Mouse (Mus musculus): Measurements from ENCODE around the gene Smarcc1. TPM values are rescaled to one million over a fixed set of nuclear protein-coding genes. Genes with fewer than 3 reads are reported as not detected.
A peak's percentile ranks its signal among the peaks of the same experiment; 100 is the strongest.

Gene Smarcc1
- polyA plus RNA-seq, 1 experiment from 2014 or later: 120 TPM

DNA sequence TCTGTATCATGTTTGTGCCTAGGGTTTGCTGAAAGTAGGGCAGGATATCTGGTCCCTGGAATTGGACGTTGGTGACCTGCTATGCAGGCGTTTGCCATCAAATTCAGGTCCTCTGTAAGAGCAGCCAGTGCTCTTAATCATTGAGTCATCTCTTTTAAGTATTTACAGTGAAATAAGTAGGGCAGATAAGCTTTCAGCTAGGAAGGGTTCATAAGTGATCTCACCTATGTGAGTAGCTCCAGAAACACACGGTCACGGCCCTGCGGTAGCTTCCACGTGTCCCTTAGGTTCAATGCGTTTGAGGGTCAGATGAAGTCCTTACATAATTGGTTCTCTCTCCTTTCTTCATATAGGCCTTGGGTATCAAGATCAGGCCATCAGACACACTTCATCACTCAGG is 90.8 kb downstream of the Smarcc1 start:
- Histone ChIP-seq H3K9ac (ENCODE audit: low read length) (no peak overlapping the region), H3K27ac (ENCODE audit: low read depth, low read length) (no peak overlapping the region), H3K36me3 (ENCODE audit: control insufficient read depth, insufficient read depth, low read length) (peaks cover 76% of the 10 kb centered on the region), H3K4me1 (ENCODE audit: control insufficient read depth, insufficient read depth, low read length) (peaks cover 19% of the 10 kb centered on the region), H3K27me3 (replicated peaks; ENCODE audit: control insufficient read depth, insufficient read depth, low read length) (no peaks in the 10 kb centered on the region), H3K4me3 (ENCODE audit: low read depth, low read length) (no peak overlapping the region), H3K4me2 (ENCODE audit: low read length) (no peak overlapping the region), H3K9me3 (replicated peaks; ENCODE audit: control insufficient read depth, low read length) (no peaks in the 10 kb centered on the region)
- ATAC-seq (no peak), DNase-seq (ENCODE audit: low spot score) (no peak)
- WGBS: 69% methylated on average over 7 of the region's 7 CpGs

DNA sequence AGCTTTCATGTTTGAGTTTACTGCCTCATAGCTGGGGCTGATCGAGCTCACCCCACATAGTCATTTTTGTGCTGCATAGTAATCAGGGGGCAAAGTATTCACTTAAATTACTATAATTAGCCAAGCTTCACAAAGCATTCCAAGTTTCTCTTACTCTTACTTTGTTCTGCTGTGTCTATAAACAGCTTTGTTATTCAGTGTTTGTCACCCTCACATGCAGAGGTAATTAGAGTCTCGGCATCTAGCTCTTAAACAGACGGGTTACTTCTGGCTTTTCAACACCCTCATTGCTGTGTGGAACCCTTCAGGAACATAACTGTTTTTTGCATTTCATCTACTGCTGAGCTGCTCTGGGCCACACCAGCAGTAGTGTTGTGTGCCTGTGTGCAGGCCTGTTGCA is 91.5 kb downstream of the Smarcc1 start:
- 12% methylated on average over 3 of the region's 3 CpGs for WGBS
- Histone ChIP-seq H3K9me3 (replicated peaks; ENCODE audit: control insufficient read depth, low read length) (no peaks in the 10 kb centered on the region), H3K4me1 (ENCODE audit: control insufficient read depth, insufficient read depth, low read length) (peaks cover 19% of the 10 kb centered on the region), H3K27me3 (replicated peaks; ENCODE audit: control insufficient read depth, insufficient read depth, low read length) (no peaks in the 10 kb centered on the region), H3K36me3 (ENCODE audit: control insufficient read depth, insufficient read depth, low read length) (peaks cover 76% of the 10 kb centered on the region), H3K4me3 (ENCODE audit: low read depth, low read length) (no peak overlapping the region), H3K27ac (ENCODE audit: low read depth, low read length) (no peak overlapping the region), H3K9ac (ENCODE audit: low read length) (no peak overlapping the region), H3K4me2 (ENCODE audit: low read length) (no peak overlapping the region)
- ATAC-seq: 0 out of 2 replicates have a peak, but pooled peaks have one; percentile 35
- peak; percentile 51 for DNase-seq (ENCODE audit: low spot score)

DNA sequence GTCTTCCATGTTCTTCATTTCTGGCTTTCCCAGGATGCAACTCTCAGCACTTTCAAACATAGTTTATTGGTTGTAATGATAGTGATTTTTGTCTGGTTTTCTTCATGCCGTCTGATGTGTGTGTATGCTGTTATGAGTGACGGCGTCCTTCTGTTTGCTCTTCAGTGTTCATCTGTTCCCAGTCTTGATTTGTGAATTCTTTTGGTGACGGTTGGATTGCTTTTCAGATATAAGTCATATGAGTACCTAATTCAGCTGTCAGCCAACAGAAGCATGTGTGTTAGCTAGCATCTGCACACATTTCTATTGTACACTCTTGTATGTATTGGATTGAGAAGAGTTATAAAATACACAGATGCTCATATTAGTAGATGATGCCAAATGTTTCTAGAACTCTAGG is 106.8 kb downstream of the Smarcc1 start:
- no peak overlapping the region for H3K9ac ChIP-seq (ENCODE audit: low read length)
- no peaks in the 10 kb centered on the region for H3K4me1 ChIP-seq (ENCODE audit: control insufficient read depth, insufficient read depth, low read length)
- no peak overlapping the region for H3K4me3 ChIP-seq (ENCODE audit: low read depth, low read length)
- H3K9me3 ChIP-seq (replicated peaks; ENCODE audit: control insufficient read depth, low read length): no peaks in the 10 kb centered on the region
- H3K27me3 ChIP-seq (replicated peaks; ENCODE audit: control insufficient read depth, insufficient read depth, low read length): no peaks in the 10 kb centered on the region
- peaks cover 85% of the 10 kb centered on the region for H3K36me3 ChIP-seq (ENCODE audit: control insufficient read depth, insufficient read depth, low read length)
- no peak overlapping the region for H3K27ac ChIP-seq (ENCODE audit: low read depth, low read length)
- DNase-seq (ENCODE audit: low spot score) (peak; percentile 18), ATAC-seq (no peak)
- WGBS: 88% methylated on average over 4 of the region's 4 CpGs
- H3K4me2 ChIP-seq (ENCODE audit: low read length): no peak overlapping the region

DNA sequence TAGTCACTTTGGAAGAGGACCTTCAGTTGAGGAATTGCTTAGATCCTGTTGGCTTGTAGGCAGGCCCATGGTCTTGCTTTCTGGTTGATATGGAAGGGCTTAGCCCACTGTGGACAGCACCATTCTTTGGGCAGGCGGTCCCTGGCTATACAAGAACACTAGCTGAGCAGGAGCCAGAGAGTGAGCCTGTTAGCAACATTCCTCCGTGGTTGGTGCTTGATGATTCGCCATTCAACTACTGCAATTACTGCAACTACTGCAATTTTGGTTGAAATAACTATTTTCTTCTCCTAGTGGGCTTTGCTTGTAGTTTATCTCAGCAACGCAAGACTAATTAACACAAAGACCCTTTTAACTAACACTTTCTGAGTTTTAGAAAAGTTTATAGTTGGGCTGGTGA is 108.7 kb downstream of the Smarcc1 start:
- Histone ChIP-seq H3K36me3 (ENCODE audit: control insufficient read depth, insufficient read depth, low read length) (peaks cover 90% of the 10 kb centered on the region), H3K9me3 (replicated peaks; ENCODE audit: control insufficient read depth, low read length) (no peaks in the 10 kb centered on the region), H3K4me2 (ENCODE audit: low read length) (no peak overlapping the region), H3K4me1 (ENCODE audit: control insufficient read depth, insufficient read depth, low read length) (no peaks in the 10 kb centered on the region), H3K27ac (ENCODE audit: low read depth, low read length) (no peak overlapping the region), H3K9ac (ENCODE audit: low read length) (no peak overlapping the region), H3K4me3 (ENCODE audit: low read depth, low read length) (no peak overlapping the region), H3K27me3 (replicated peaks; ENCODE audit: control insufficient read depth, insufficient read depth, low read length) (no peaks in the 10 kb centered on the region)
- 93% methylated on average over 4 of the region's 4 CpGs for WGBS
- ATAC-seq (no peak), DNase-seq (ENCODE audit: low spot score) (no peak)

DNA sequence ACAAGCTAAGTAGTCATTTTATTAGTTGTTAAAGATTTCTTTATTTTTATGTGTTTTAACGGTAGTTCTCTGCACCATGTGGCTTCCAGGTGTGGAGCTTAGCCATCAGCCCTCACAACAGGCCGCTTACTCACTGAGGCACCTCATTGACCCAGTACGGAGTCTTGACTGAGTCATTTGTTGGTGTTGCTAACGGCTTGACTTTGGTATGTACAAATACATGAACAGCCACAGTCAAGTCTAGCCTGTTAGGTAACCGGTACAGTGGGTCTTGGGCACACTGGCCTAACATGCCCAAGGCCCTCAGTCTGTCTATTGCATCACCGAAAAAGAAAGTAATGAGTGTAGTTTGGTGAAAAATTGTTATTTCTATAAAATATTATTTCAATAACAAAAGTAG is 111.2 kb downstream of the Smarcc1 start:
- DNase-seq (ENCODE audit: low spot score): no peak
- Histone ChIP-seq H3K27ac (ENCODE audit: low read depth, low read length) (no peak overlapping the region), H3K4me1 (ENCODE audit: control insufficient read depth, insufficient read depth, low read length) (no peaks in the 10 kb centered on the region), H3K4me2 (ENCODE audit: low read length) (no peak overlapping the region), H3K9ac (ENCODE audit: low read length) (no peak overlapping the region), H3K4me3 (ENCODE audit: low read depth, low read length) (no peak overlapping the region), H3K36me3 (ENCODE audit: control insufficient read depth, insufficient read depth, low read length) (peaks cover 90% of the 10 kb centered on the region), H3K27me3 (replicated peaks; ENCODE audit: control insufficient read depth, insufficient read depth, low read length) (no peaks in the 10 kb centered on the region), H3K9me3 (replicated peaks; ENCODE audit: control insufficient read depth, low read length) (no peaks in the 10 kb centered on the region)
- WGBS: 90% methylated on average over 6 of the region's 6 CpGs
- no peak for ATAC-seq

DNA sequence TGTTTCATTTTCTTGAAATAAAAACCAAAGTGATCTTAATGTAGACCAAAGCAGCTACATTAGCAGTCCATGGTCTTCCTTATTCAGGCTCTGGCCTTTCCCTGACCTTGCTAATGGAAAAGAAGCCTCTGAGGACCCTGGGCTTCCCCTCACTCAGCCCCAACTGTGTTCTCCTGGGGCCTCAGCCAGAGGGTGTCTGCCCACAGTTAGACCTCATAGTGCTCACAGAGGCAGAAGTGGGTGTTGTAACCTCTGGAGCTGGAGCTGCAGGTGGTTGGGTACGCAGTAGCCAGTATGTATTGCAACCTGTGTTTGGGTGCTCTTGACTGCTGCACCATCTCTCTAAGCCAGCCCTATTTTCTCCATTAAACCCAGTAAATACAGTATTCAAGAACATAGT is 111.6 kb downstream of the Smarcc1 start:
- DNase-seq (ENCODE audit: low spot score) (no peak), ATAC-seq (no peak)
- Histone ChIP-seq H3K4me2 (ENCODE audit: low read length) (no peak overlapping the region), H3K36me3 (ENCODE audit: control insufficient read depth, insufficient read depth, low read length) (peaks cover 88% of the 10 kb centered on the region), H3K27ac (ENCODE audit: low read depth, low read length) (no peak overlapping the region), H3K9ac (ENCODE audit: low read length) (no peak overlapping the region), H3K4me1 (ENCODE audit: control insufficient read depth, insufficient read depth, low read length) (no peaks in the 10 kb centered on the region), H3K27me3 (replicated peaks; ENCODE audit: control insufficient read depth, insufficient read depth, low read length) (no peaks in the 10 kb centered on the region), H3K9me3 (replicated peaks; ENCODE audit: control insufficient read depth, low read length) (no peaks in the 10 kb centered on the region), H3K4me3 (ENCODE audit: low read depth, low read length) (no peak overlapping the region)
- WGBS: 100% methylated on average over 1 of the region's 1 CpGs

DNA sequence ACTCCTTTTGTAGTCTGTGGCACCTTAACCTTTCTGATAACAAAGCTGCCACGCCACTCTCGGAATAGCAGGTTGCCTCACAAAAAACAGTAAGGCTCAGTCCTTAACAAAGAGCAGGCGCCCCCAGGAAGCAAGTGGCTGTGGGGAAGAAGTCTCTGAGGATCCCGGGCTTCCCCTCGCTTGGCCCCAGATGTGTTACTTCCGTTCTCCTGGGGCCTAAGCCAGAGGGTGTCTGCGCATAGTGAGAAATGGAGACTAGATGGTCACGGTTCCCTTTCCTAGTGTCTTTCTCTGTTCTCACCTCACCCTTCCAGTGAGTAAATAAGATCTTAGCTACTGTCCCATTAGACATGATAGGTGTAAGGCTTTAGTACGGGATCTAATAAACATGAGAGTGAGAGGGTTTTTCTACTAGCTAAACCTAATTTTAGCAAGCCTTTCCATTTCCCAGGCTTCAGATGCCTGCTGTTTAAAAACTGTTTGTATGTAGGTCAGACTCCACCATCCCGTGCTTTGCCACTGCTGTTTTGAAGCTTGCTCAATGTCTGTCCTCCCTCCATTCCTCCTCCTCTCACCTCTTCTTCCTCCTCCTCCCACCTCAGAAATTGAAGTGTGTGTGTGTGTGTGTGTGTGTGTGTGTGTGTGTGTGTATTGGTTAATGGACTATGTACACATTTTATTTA is 112.2 kb downstream of the Smarcc1 start:
- ATAC-seq: no peak
- Histone ChIP-seq H3K27me3 (replicated peaks; ENCODE audit: control insufficient read depth, insufficient read depth, low read length) (no peaks in the 10 kb centered on the region), H3K9ac (ENCODE audit: low read length) (no peak overlapping the region), H3K9me3 (replicated peaks; ENCODE audit: control insufficient read depth, low read length) (no peaks in the 10 kb centered on the region), H3K4me1 (ENCODE audit: control insufficient read depth, insufficient read depth, low read length) (no peaks in the 10 kb centered on the region), H3K4me3 (ENCODE audit: low read depth, low read length) (no peak overlapping the region), H3K27ac (ENCODE audit: low read depth, low read length) (no peak overlapping the region), H3K36me3 (ENCODE audit: control insufficient read depth, insufficient read depth, low read length) (peaks cover 88% of the 10 kb centered on the region), H3K4me2 (ENCODE audit: low read length) (no peak overlapping the region)
- 81% methylated on average over 10 of the region's 10 CpGs for WGBS
- DNase-seq (ENCODE audit: low spot score): no peak

DNA sequence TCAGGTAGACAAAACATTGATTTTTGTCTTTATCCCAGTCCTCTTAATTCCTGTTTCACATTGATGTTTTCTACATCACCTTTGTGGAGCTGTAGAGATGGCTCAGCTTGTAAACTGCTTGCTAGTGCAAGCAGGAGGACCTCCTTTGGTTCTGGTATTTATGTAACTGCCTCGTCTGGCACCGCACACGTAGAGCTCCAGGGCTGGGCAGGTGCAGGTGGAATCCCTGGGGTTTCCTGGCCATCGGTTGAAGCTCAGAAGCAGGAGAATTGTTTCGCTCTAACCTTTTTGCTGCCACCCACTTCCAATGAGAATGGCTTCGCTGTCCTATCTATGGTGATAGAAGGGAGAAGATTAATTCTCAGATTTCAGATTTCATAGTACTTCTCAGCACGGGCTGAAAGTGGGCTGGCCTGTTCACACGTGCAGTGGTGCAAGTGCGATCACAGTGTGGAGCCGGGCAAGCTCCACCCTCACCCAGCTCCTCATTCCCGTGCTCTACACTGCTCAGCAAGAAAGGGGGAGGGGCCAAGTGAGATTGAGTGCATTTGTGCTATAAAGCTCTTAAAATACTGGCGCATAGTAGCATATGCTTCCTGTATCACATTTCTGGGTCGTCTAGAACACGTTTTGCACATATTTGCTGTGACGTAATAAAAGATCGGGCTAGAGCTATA is 113.0 kb downstream of the Smarcc1 start:
- no peak for ATAC-seq
- DNase-seq (ENCODE audit: low spot score): no peak
- Histone ChIP-seq H3K36me3 (ENCODE audit: control insufficient read depth, insufficient read depth, low read length) (peaks cover 93% of the 10 kb centered on the region), H3K9me3 (replicated peaks; ENCODE audit: control insufficient read depth, low read length) (no peaks in the 10 kb centered on the region), H3K4me2 (ENCODE audit: low read length) (no peak overlapping the region), H3K27me3 (replicated peaks; ENCODE audit: control insufficient read depth, insufficient read depth, low read length) (no peaks in the 10 kb centered on the region), H3K27ac (ENCODE audit: low read depth, low read length) (no peak overlapping the region), H3K9ac (ENCODE audit: low read length) (no peak overlapping the region), H3K4me1 (ENCODE audit: control insufficient read depth, insufficient read depth, low read length) (no peaks in the 10 kb centered on the region), H3K4me3 (ENCODE audit: low read depth, low read length) (no peak overlapping the region)
- 89% methylated on average over 16 of the region's 16 CpGs for WGBS

DNA sequence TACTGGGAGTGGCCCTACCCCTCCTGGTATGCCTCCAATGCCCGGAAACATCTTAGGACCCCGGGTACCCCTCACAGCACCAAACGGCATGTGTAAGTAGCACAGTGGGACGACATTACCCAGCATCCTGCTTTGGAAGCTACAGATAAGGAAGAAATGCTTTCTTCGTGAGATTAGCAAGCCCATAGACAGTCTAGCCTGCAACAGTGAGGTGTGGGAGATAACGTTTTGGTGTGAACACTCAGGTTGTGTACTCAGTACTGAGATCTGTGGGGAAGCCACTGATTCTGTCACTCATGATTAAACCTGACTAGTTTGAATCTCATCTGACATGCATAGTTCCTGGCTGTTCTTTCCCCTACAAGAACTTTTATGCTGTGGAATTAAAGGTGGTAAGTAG is 117.5 kb downstream of the Smarcc1 start:
- no peak overlapping the region for H3K27ac ChIP-seq (ENCODE audit: low read depth, low read length)
- 95% methylated on average over 6 of the region's 6 CpGs for WGBS

More for the DNA sequence above, 117.5 kb downstream of the Smarcc1 start:
- Histone ChIP-seq H3K4me2 (ENCODE audit: low read length) (no peak overlapping the region), H3K36me3 (ENCODE audit: control insufficient read depth, insufficient read depth, low read length) (peaks cover 87% of the 10 kb centered on the region), H3K27me3 (replicated peaks; ENCODE audit: control insufficient read depth, insufficient read depth, low read length) (no peaks in the 10 kb centered on the region), H3K9me3 (replicated peaks; ENCODE audit: control insufficient read depth, low read length) (no peaks in the 10 kb centered on the region), H3K4me1 (ENCODE audit: control insufficient read depth, insufficient read depth, low read length) (no peaks in the 10 kb centered on the region), H3K4me3 (ENCODE audit: low read depth, low read length) (no peak overlapping the region), H3K9ac (ENCODE audit: low read length) (no peak overlapping the region)
- ATAC-seq (no peak), DNase-seq (ENCODE audit: low spot score) (no peak)
